Mouse (Mus musculus): ENCODE measurements around the gene Mindy1. TPM values are rescaled to one million over a fixed set of nuclear protein-coding genes. Genes with fewer than 3 reads are reported as not detected.

Gene Mindy1
- total RNA-seq, 2 experiments from 2014 or later, result 22.7 to 30.9 TPM

- ATAC-seq (replicated peaks; ENCODE audit: poor library complexity), result no peak
These were observed 11.8 kb downstream of the Mindy1 start for GRCm38 (mm10) chr3:95292899-95293298.

DNA sequence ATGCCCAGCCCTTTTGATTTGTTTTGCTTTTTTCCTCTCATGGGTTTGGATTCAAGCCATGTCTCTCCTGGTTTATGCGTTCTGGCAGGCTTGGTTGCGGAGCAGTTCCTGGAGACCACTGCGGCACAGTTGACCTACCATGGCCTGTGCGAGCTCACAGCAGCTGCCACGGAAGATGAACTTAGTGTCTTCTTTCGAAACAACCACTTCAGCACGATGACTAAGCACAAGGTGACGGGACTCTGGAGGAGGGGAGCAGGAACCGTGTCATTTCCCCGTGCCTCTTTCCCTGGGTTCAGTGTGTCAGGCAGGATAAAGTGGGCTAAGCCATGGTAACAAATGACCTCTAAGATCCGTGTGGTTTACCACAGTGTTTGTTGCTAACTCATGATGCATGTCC, 12.4 kb downstream of the Mindy1 start:
- ATAC-seq (replicated peaks; ENCODE audit: poor library complexity), result peak; percentile 87

DNA sequence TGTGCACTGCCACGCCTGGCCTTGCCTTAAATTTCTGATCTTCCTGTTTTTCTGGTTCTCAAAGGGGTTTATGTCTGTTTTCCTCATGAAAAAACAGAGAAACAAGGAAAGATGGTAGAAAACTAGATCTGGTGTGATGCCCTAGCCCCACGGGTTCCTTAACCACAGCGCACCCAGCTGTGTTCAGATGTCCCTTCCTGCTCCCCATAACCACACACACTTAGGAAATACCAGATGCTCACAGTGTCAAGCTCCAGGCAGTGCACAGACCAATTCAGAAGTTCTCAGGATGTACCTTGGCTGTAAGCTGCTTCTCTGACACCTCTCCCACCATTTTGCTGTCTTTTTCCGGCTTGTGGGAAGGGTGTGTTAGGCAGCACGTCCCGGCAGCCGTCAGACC, 13.2 kb downstream of the Mindy1 start:
- ATAC-seq (replicated peaks; ENCODE audit: poor library complexity), result peak; percentile 37

DNA sequence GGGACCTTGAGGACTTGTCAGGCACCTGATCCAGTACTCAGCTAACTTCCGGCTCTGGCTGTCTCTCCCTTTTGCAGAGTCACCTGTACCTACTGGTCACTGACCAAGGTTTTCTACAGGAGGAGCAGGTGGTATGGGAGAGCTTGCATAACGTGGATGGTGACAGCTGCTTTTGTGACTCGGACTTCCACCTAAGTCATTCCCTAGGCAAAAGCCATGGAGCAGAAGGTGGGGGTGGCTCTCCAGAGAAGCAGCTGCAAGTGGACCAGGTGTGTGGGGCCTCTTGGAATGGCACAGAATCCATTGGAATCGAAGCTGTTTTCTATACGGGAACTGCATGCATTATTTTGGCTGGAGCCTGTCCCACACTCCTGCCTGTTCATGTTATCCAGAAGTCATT, 13.6 kb downstream of the Mindy1 start:
- no peak for ATAC-seq (replicated peaks; ENCODE audit: poor library complexity)

GRCm38 (mm10) chr3:95295321-95296102, 14.4 kb downstream of the Mindy1 start:
- no peak for ATAC-seq (replicated peaks; ENCODE audit: poor library complexity)

GRCm38 (mm10) chr3:95296103-95296469, 14.9 kb downstream of the Mindy1 start:
- peak; percentile 51 for ATAC-seq (replicated peaks; ENCODE audit: poor library complexity)

DNA sequence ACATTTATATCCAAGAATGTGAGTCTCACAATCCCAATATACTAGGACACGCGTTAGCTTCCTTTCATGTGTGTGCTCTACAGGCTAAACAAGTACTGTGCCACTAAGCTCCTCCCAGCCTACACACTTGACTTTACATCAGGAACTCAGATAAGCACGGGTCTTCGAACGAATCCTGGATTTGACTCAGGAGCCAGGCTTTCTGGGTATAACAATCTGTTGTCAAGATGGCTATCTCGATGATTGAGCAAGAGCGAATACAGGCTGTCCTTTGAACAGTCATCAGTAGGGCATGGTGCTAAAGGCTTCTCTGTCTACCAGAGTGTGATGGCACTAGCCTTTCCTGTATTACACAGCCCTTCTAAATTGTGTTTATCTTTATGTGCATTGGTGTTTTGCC, 16.9 kb downstream of the Mindy1 start:
- ATAC-seq (replicated peaks; ENCODE audit: poor library complexity), result no peak

- ATAC-seq (replicated peaks; ENCODE audit: poor library complexity), result no peak
These were observed 20.2 kb downstream of the Mindy1 start for GRCm38 (mm10) chr3:95301204-95301796.

- ATAC-seq (replicated peaks; ENCODE audit: poor library complexity), result no peak
These were observed 25.1 kb downstream of the Mindy1 start for GRCm38 (mm10) chr3:95306244-95306643.

- no peak for ATAC-seq (replicated peaks; ENCODE audit: poor library complexity)
These were observed 26.0 kb downstream of the Mindy1 start, which contains the start of gene Anxa9 for GRCm38 (mm10) chr3:95307100-95307499. Gene Anxa9, minus strand, starts transcription at chr3:95307176.

DNA sequence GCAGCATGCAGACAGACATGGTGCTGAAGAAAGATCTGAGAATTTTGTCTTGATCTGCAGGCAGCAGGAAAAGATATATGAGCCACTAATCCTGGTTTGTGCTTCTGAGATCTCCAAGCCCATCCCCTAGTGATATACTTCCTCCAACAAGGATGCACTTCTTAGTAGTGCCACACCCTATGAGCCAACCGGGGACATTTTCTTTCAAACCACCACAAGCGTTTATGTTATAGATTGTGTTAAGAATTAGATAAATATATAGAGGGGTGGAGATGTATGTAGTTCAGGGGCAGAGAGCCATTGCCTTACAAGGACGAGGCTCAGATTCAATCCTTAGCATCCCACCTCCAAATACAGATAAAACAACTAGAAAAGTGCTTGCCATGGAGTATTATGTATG, 29.4 kb downstream of the Mindy1 start:
- no peak for ATAC-seq (replicated peaks; ENCODE audit: poor library complexity)

- ATAC-seq (replicated peaks; ENCODE audit: poor library complexity), result peak; percentile 42
These were observed 30.1 kb downstream of the Mindy1 start for GRCm38 (mm10) chr3:95310968-95311882.

DNA sequence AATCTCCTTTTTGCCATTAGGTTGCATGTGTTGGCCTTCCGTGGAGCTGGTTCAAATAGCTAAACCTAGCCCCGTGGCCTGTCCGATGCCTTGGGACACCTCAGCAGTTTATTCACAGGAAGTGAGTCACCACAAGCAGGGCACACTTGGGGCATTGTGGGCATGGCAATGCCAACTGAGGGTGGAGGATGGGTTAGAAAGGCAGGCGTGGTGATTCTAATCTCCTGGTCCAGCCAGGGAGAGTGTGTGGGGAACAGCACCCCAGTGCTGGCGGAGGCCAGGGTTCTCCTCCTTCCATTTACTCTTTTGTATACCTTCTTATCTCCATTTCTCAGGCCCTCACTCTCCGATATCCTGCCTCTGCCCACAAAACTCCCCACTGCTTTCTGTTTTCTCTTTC, 31.5 kb downstream of the Mindy1 start:
- ATAC-seq (replicated peaks; ENCODE audit: poor library complexity), result peak; percentile 65

- ATAC-seq (replicated peaks; ENCODE audit: poor library complexity), result no peak
These were observed 32.3 kb downstream of the Mindy1 start for GRCm38 (mm10) chr3:95313476-95313875.

GRCm38 (mm10) chr3:95314075-95314474, 32.9 kb downstream of the Mindy1 start:
- no peak for ATAC-seq (replicated peaks; ENCODE audit: poor library complexity)

GRCm38 (mm10) chr3:95314486-95315093, 33.4 kb downstream of the Mindy1 start, which contains the start of gene Cers2:
Gene Cers2, plus strand, starts transcription at chr3:95314791.
- no peak for ATAC-seq (replicated peaks; ENCODE audit: poor library complexity)

DNA sequence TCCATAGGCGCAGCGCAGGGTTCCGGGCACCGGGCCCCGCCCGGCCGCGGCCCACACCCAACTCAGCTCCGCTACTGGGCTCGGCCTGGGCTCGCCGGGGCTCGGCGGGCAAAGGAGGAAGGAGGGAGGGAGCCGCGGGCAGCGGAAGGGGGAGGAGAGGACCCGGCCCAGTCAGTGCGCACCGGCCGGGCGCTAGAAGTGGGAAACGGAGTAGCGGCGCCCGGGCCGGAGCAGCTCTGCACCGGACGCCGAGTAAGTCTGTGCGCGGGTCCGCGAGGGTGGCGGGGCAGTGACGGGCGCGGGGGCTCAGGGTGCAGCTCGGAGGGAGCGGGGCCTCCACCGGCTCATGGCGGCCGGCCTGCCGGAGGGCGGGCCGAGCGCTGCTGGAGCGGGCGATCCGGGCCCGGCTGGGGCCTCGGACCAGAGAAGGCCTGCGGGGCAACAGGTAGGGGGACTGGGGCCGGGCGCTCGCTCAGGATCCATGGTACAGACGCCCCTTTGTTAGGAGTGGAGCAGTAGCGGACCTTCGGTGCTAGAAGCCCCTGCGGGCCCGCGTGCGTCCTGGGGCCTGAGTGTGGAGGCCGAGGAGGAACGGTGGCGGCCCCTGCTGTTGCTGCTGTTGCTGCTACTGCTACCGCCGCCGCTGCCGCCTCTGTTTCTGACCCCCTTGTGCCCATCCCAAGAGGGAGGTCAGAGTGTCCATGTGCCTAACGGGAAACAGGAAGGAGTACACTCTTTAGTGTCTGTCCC, 34.1 kb downstream of the Mindy1 start:
- ATAC-seq (replicated peaks; ENCODE audit: poor library complexity), result peak; percentile 55

GRCm38 (mm10) chr3:95315844-95316550, 34.9 kb downstream of the Mindy1 start:
- ATAC-seq (replicated peaks; ENCODE audit: poor library complexity), result no peak

GRCm38 (mm10) chr3:95317414-95318080, 36.4 kb downstream of the Mindy1 start:
- peak; percentile 29 for ATAC-seq (replicated peaks; ENCODE audit: poor library complexity)
